Mouse (Mus musculus): ENCODE measurements around the gene Ryr1.

The Ryr1 gene

GRCm38 (mm10) chr7:29124970-29125369 lies at the start of gene Ryr1:
TSS of gene Ryr1 (minus strand) at chr7:29125179.
- no peak for DNase-seq (ENCODE audit: low spot score)

DNA sequence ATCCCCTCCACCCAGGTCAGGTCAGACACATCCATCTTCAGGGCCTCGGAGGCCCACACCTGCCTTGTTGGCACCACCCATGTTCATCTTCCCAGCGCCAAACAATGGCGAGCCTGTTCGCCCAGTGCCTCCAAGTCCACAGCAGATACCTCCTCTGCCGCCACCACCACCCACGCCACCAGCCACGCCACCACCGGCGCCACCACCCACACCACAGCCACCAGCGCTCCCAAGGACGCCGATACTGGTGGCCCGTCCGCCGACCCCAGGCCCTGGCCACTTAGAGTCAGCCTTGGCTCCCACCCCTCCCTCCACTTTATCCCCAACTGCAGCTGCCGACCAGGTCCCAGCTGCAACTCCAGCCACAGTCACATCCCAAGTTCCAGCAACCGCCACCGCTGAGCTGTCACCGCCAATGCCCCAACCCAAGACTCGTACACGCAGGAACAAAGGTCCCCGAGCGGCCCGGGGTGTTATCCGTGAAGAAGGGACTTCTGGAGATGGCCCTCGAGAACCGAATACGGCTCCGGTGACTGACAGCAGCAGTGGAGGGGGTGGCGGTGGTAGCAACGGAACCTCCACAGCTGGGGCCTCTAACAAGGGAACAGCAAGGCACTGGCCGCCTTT lies 47.5 kb upstream of the Ryr1 start:
- DNase-seq (ENCODE audit: low spot score): no peak

DNA sequence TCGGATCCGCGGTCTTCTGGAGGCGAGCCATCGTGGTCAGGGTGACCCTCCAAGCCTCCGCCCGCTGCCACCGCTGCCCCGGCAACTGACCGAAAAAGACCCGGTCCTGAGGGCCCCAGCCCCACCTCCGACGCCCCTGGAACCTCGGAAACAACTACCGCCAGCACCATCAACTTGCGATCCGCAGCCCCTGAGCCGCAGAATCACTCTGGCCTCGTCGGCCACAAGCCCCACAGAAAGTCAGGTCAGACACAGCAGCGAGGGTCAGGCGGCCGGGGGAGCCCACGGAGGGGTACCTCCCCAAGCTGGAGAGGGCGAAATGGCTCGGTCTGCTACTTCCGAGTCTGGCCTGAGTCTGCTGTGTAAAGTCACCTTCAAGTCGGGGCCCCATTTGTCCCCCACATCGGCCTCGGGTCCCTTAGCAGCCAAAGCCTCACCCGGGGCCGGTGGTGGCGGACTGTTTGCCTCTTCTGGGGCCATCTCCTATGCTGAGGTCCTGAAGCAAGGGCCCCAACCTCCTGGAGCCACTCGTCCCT lies 46.7 kb upstream of the Ryr1 start:
- no peak for DNase-seq (ENCODE audit: low spot score)

- DNase-seq (ENCODE audit: low spot score): no peak
Measured at GRCm38 (mm10) chr7:29170755-29171561, 46.0 kb upstream of the Ryr1 start.

DNA sequence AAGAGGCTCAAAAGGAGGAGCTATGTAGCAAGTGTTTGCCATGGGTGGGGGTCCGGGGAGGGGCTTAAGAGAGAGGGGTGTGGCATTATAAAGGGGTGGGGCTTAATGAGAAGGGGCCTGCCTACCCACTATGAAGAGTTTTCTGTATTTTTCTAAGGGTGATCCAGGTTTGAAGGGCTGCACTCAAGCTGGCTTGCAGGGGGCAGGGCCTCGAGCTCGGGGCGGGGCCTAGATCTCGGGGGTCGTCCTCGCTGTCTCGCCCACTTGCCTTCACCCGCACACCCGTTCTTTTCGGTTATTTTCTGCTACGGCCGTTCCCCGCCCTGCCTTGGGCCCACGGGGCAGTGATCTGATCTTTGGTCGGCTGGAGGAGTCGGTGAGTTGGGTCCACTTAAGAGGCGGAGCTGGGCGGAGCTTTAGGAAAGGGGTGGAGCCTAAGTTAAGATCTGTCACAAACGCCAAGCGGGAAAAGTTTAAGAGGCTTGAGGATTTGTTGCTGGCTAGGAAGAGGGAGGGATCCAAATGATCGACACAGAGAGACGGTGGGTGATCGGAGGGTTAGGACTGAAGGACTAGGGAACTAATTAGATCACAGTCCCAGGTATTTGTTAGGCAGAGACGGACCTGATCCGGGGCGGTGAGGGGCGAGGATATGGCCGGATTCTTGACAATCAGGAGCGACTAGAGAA lies 45.2 kb upstream of the Ryr1 start, which contains the start of the genes Ggn and Spred3:
TSS of gene Ggn (plus strand) at position 145 of the 689 bp plus-strand sequence.
TSS of gene Spred3 (minus strand) at position 346 of the 689 bp plus-strand sequence.
- DNase-seq (ENCODE audit: low spot score): peak; percentile 39

- peak; percentile 33 for DNase-seq (ENCODE audit: low spot score)
Measured at GRCm38 (mm10) chr7:29169231-29170065, 44.5 kb upstream of the Ryr1 start.

DNA sequence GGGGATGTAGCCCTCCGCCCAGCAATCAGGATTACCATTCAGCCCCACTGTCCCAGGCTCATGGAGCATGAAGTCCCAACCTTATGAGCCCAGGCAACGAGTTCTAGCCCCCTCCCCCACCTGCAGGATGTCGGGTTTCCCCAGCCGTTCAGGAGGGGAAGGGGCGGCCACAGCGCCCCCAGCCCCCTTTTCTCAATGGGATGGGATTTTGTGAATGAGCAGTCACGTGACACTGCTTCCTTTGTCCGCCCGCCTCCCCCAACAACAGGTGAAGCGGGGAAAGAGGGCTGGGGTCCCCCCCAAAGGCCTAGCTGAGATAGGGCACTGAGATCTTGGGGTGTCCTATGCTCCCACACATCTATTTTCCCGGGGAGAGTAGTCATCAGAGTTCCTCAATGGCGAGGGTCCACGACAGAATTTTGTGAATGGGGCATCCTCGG lies 43.8 kb upstream of the Ryr1 start:
- DNase-seq (ENCODE audit: low spot score): no peak

DNA sequence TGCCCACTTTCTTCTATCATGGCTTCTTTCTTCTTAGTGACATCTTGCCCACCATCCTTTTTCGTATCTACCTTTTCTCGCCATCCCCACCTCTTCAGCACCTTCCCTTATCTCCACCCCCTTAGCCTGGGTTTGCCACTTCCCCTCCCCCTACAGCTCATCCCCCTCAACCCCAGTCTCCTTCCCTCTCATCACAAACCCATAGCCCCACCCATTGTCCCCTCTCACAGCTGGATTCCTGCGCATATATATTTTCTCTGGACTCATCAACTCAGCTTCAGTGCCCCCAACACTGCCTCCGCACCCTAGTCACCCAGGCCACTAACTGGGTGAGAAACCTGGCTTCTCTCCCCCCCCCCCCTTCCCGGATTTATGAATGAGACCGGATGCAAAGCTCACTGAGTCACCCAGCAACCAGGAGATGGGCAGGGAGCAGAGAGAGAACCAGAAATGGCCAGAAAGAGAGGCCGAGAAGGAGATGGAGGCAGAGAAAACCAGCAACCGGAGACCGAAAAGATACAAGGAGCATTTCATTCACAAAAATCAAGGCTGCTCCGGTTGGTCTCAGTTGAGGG lies 43.2 kb upstream of the Ryr1 start:
- DNase-seq (ENCODE audit: low spot score): no peak

- DNase-seq (ENCODE audit: low spot score): no peak
Measured at GRCm38 (mm10) chr7:29167656-29168055, 42.7 kb upstream of the Ryr1 start.

- DNase-seq (ENCODE audit: low spot score): no peak
Measured at GRCm38 (mm10) chr7:29162750-29163525, 38.0 kb upstream of the Ryr1 start.

DNA sequence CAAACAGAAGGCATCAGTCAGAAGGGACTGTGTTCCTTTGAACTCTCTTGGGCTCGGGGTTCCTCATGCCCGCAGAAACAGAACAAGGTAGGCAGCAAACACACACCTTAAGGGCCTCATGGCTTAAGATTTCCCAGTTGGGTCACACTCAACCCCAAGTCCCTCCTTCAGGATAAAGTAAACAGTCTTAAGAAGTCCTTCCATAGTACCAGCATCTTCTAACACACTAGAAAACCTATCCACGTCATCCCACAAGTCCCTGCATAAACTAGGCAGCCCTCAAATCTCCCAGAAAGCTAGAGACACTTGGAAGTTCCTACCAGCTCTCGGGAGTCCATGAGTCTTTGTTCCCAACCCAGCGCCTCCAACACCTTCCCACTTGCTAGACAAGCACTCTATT lies 37.3 kb upstream of the Ryr1 start:
- no peak for DNase-seq (ENCODE audit: low spot score)

DNA sequence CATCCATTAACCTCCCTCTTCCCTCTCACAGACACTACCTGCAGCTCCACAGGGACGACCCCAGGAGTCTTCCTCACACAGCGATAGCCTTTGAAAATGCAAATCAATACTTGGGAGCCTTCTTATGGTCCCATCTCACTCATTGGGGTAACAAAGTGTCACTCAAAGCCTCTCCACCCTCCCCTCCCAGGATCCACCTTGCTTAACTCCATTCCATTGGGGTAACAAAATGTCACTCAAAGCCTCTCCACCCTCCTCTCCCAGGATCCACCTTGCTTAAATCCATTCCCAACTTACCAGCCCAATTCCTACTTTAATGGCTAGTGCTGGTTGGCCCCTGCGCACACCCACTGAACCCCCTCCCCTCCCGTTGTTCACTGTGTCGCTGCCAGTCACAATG lies 33.3 kb upstream of the Ryr1 start:
- no peak for DNase-seq (ENCODE audit: low spot score)

DNA sequence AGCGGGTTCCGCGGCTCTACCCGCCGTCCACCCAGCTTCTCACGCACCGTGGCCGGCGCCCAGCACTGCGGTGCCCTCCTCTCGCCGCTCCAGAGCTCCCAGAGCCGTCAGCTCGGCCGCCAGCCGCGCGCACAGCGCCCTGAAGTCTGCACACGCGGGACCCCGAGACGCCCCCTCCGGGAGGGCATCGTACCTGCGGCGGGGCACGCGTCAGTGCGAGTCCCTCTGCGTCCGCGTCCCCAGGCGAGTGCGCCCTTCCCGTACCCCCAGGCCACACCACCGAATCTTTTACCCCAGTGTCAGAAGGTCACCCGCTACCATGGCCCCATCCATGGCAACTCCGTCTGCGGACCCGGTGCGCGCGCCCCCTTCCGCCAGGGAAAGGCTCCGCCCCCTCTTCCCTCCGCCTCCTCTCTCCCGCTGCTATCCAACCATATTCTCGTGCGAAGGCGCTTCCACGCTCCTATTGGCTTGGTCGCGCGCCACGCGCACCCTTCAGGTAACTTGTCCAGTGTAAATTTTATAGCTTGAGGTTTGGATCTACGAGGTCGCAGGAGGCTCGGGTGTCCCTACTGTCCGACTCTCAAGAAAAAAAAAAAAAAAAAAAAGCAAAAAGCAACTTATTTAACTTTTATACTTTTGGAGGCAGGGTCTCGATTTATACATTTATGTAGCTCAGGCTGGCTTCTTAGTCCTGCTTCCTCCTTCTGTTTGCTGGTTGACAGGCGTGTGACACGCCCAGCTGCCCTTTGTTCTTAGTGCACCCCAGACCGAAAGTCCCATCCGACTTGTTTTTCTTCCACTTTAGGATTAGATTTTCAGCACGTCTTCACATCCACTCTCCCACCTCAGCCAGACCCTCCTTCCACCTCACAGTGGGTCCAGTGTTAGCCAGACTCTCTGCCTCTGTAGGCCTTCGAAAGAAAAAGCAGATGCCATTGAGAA lies 31.1 kb upstream of the Ryr1 start, which contains the start of gene Fam98c:
TSS of gene Fam98c (minus strand) at position 397 of the 945 bp plus-strand sequence.
- peak; percentile 56 for DNase-seq (ENCODE audit: low spot score)

- peak; percentile 60 for DNase-seq (ENCODE audit: low spot score)
Measured at GRCm38 (mm10) chr7:29155196-29155837, 30.3 kb upstream of the Ryr1 start.

GRCm38 (mm10) chr7:29154018-29154720 lies 29.2 kb upstream of the Ryr1 start:
- DNase-seq (ENCODE audit: low spot score): no peak

DNA sequence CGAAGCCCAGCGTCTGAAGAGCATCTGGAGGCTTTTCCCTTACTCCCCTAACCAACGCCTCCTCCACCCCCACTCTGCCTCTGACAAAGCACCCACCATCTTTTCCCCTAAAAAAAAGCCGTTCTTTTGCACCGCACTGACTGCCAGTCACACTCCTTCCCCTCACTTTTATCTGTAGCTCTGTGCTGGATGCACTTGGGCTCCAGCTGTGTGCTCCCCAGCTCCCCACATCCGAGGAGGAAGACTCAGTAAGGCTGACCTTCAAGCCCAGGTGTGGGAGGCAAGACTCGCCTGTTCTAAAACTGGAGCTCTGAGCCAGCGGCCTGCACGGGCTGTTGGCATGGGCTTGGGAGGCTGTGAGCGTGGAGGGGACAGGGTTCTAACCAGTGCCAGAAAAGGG lies 26.5 kb upstream of the Ryr1 start:
- no peak for DNase-seq (ENCODE audit: low spot score)

DNA sequence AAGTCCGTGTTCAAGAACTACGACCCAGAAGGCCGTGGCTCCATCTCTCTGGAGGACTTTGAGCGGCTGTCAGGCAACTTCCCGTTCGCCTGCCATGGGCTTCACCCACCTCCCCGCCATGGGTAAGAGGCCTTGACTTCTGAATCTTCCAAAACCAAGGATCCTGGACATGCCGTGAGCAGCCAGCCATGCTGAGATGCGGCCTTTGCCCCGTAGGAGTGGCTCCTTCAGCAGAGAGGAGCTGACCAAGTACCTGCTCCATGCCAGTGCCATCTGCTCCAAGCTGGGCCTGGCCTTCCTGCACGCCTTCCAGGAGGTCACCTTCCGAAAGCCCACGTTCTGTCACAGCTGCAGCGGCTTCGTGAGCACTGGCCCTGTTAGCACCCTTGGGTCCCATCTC lies 23.8 kb upstream of the Ryr1 start:
- DNase-seq (ENCODE audit: low spot score): no peak
